14 mouse cellular contexts compared by ENCODE assay signal in the genomic region with DNA sequence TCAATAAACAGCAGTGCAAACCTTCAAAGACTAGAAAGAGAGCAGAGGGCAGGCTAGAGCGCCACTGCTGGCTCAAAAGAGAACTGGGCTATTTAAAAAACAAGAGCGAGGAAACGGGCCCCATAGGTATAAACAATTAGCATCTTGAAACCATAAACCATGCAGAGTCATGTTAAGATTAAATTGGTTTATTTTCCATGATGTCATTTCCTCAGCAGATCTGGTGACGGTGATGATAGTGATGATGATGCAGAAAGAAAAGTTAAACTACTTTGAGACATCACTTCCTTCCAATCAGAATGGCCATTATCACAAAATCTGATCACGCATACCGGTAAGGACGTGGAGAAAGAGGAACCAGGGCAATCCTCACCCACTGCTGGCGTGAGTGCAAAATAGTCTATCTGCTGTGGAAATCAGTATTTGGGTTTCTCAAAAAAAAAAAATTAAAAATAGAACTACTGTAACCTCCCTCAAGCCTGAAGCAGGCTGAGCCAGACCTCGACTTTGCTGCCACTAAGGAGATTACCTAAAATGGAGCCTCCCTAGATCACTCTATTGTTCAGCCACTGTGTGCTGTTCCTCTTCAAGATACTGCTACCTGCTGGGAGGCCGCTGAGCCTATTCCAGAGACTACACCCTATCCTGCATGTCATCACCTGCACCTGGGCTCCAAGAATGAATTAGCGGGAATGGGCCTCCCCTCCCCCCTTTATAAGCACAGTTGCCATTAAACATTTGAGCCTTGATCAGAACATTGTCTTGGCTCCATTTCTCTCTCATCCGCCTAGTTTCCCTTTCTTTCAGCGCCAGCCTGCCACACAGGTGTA. TPM values are rescaled to one million over a fixed set of nuclear protein-coding genes. Genes with fewer than 3 reads are reported as not detected.
DNase-seq lines count a peak whose midpoint lies in the region; ATAC-seq and TF ChIP-seq lines count a peak whose summit lies in the region.
"Had no signal": no experiment of that assay in that cellular context is flagged by ENCODE, and none has a peak within 500 bp of the region (broad histone marks: within the 10 kb centered on the region; RNA-seq: fewer than 3 reads in every experiment).

No protein-coding gene starts in this region.

- 66% methylated on average over 13 of the region's 13 CpGs for WGBS in intestine, postnatal 0 days
- 61% methylated on average over 13 of the region's 13 CpGs for WGBS in intestine, embryonic 16.5 days
- 67% methylated on average over 13 of the region's 13 CpGs for WGBS in kidney, adult 2 months

- peak; percentile 38; the same call in 1 of the 2 replicates for TF ChIP-seq CTCF in intestine, postnatal 0 days (IDR thresholded peaks at IDR 0.05; ENCODE audit: low read depth)
- no peak; the same call in 1 of the 2 replicates for TF ChIP-seq CTCF in kidney, adult 2 months (conservative IDR thresholded peaks at IDR 0.05; ENCODE audit: insufficient read depth, insufficient read length, low read depth, low read length)

- H3K4me2 ChIP-seq in intestine, postnatal 0 days (replicated peaks; ENCODE audit: low read depth), result no peak overlapping the region
- H3K4me2 ChIP-seq in intestine, embryonic 16.5 days (ENCODE audit: low read depth, low read length), result no peak overlapping the region
- H3K4me2 ChIP-seq: embryonic facial prominence, embryonic 13.5 days; heart, embryonic 11.5 days; hindbrain, embryonic 13.5 days had no signal

- H3K36me3 ChIP-seq in intestine, postnatal 0 days (ENCODE audit: control insufficient read depth, insufficient read depth), result no peaks in the 10 kb centered on the region
- H3K36me3 ChIP-seq in intestine, embryonic 16.5 days (ENCODE audit: control insufficient read depth, insufficient read depth, low read length), result no peaks in the 10 kb centered on the region
- no peaks in the 10 kb centered on the region for H3K36me3 ChIP-seq in kidney, adult 2 months (ENCODE audit: control insufficient read depth, insufficient read depth, low read length)
- H3K36me3 ChIP-seq: embryonic facial prominence, embryonic 13.5 days; hindbrain, embryonic 13.5 days had no signal

- ATAC-seq in intestine, postnatal 0 days, result no peak
- no peak for ATAC-seq in intestine, embryonic 16.5 days
- ATAC-seq in monocyte, adult 5-6 weeks (replicated peaks; ENCODE audit: insufficient number of reproducible peaks, low FRiP score, low TSS enrichment, poor library complexity, severe bottlenecking), result peak; percentile 76
- ATAC-seq: forebrain, postnatal 0 days had no signal

- DNase-seq in A20 (ENCODE audit: low read depth, low spot score), result peak; percentile 70
- DNase-seq in T-cell, adult 2 months (ENCODE audit: low spot score), result peak; percentile 62
- DNase-seq in ovary, postnatal 14 days (ENCODE audit: low spot score), result no peak
- no peak for DNase-seq in gastrocnemius, postnatal 4 days (ENCODE audit: low spot score in 2 of 2)
- no peak for DNase-seq in kidney, adult 2 months
- DNase-seq: cerebellum, postnatal 14 days; forebrain, postnatal 0 days; kidney, postnatal 4 days had no signal

- H3K9me3 ChIP-seq in intestine, postnatal 0 days (ENCODE audit: control insufficient read depth), result no peaks in the 10 kb centered on the region
- no peaks in the 10 kb centered on the region for H3K9me3 ChIP-seq in intestine, embryonic 16.5 days (ENCODE audit: control insufficient read depth, low read length)
- H3K9me3 ChIP-seq: embryonic facial prominence, embryonic 13.5 days; hindbrain, embryonic 13.5 days had no signal

- TF ChIP-seq POLR2A in kidney, adult 2 months (IDR thresholded peaks at IDR 0.05; ENCODE audit: low read depth, low read length), result no peak

- no peak overlapping the region for H3K9ac ChIP-seq in intestine, postnatal 0 days (ENCODE audit: low read depth, low read length)
- H3K9ac ChIP-seq in intestine, embryonic 16.5 days (ENCODE audit: low read depth, low read length), result no peak overlapping the region
- H3K9ac ChIP-seq: embryonic facial prominence, embryonic 13.5 days; forebrain, postnatal 0 days; hindbrain, embryonic 13.5 days had no signal

- no peaks in the 10 kb centered on the region for H3K4me1 ChIP-seq in intestine, postnatal 0 days (replicated peaks; ENCODE audit: control insufficient read depth, insufficient read depth, low read length)
- no peaks in the 10 kb centered on the region; the same call in 1 of the 2 replicates for H3K4me1 ChIP-seq in intestine, embryonic 16.5 days (ENCODE audit: control insufficient read depth, insufficient read depth, low read length)
- no peaks in the 10 kb centered on the region for H3K4me1 ChIP-seq in kidney, adult 2 months (ENCODE audit: control insufficient read depth, insufficient read depth, low read length)
- H3K4me1 ChIP-seq: hindbrain, embryonic 13.5 days had no signal

- no peak overlapping the region for H3K4me3 ChIP-seq in intestine, postnatal 0 days (ENCODE audit: low read depth, low read length)
- no peak overlapping the region for H3K4me3 ChIP-seq in intestine, embryonic 16.5 days (ENCODE audit: low read length)
- no peak overlapping the region for H3K4me3 ChIP-seq in kidney, adult 2 months (ENCODE audit: insufficient read depth, low read depth, low read length)
- H3K4me3 ChIP-seq: embryonic facial prominence, embryonic 13.5 days; hindbrain, embryonic 13.5 days had no signal

- H3K27me3 ChIP-seq in intestine, postnatal 0 days (replicated peaks; ENCODE audit: control insufficient read depth, insufficient read depth, low read length), result no peaks in the 10 kb centered on the region
- H3K27me3 ChIP-seq in intestine, embryonic 16.5 days (replicated peaks; ENCODE audit: control insufficient read depth, insufficient read depth, low read length), result no peaks in the 10 kb centered on the region
- H3K27me3 ChIP-seq in kidney, adult 2 months (replicated peaks; ENCODE audit: control insufficient read depth, insufficient read depth, low read length), result no peaks in the 10 kb centered on the region
- H3K27me3 ChIP-seq: embryonic facial prominence, embryonic 13.5 days; hindbrain, embryonic 13.5 days had no signal

- no peak overlapping the region for H3K27ac ChIP-seq in intestine, postnatal 0 days (ENCODE audit: low read depth, low read length)
- H3K27ac ChIP-seq in intestine, embryonic 16.5 days (ENCODE audit: low read length), result no peak overlapping the region
- no peak overlapping the region for H3K27ac ChIP-seq in kidney, adult 2 months (ENCODE audit: insufficient read depth, low read depth, low read length)
- H3K27ac ChIP-seq: embryonic facial prominence, embryonic 13.5 days; hindbrain, embryonic 13.5 days had no signal

RNA-seq across cellular contexts. Expression of a gene that starts 11.4 kb away (rescaled TPM):
- 460 and 474 TPM in 2 replicates for polyA plus RNA-seq in intestine, postnatal 0 days (2015; fragmentation: Nextera tagmentation; extraction: Ambion mirVana)
- 527 and 590 TPM in 2 replicates for polyA plus RNA-seq in intestine, embryonic 16.5 days (2015; fragmentation: Nextera tagmentation; extraction: Ambion mirVana)
- total RNA-seq in monocyte, adult 5-6 weeks (2017), result 663 to 950 TPM (median 750 TPM) in 3 replicates
- total RNA-seq in gastrocnemius, postnatal 4 days (2021), result 100 to 1,000 TPM; 186 to 196 TPM
- 5.0 and 10.5 TPM in 2 replicates for polyA plus RNA-seq in kidney, adult 2 months (2012; rRNA removed)

Comparison
In these comparisons a context has a peak if more than half of its experiments do, and no peak if none do; other contexts are left out.
1. DNase-seq: peak in A20 (single experiment) and T-cell, adult 2 months (single experiment); none in ovary, postnatal 14 days (single experiment), gastrocnemius, postnatal 4 days (0 of 2) and kidney, adult 2 months (single experiment).
2. RNA of a gene that starts 11.4 kb away (polyA plus RNA-seq): 527 to 590 TPM in intestine, embryonic 16.5 days and 460 to 474 TPM in intestine, postnatal 0 days; 5.0 to 10.5 TPM in kidney, adult 2 months; every median in the first group is over 10 times any median in the second.